Mouse (Mus musculus): Measurements from ENCODE around the gene Tspo. TPM values are rescaled to one million over a fixed set of nuclear protein-coding genes. Genes with fewer than 3 reads are reported as not detected.

Tspo gene
- total RNA-seq, 2 experiments from 2014 or later, result 5.4 to 6.1 TPM

DNA sequence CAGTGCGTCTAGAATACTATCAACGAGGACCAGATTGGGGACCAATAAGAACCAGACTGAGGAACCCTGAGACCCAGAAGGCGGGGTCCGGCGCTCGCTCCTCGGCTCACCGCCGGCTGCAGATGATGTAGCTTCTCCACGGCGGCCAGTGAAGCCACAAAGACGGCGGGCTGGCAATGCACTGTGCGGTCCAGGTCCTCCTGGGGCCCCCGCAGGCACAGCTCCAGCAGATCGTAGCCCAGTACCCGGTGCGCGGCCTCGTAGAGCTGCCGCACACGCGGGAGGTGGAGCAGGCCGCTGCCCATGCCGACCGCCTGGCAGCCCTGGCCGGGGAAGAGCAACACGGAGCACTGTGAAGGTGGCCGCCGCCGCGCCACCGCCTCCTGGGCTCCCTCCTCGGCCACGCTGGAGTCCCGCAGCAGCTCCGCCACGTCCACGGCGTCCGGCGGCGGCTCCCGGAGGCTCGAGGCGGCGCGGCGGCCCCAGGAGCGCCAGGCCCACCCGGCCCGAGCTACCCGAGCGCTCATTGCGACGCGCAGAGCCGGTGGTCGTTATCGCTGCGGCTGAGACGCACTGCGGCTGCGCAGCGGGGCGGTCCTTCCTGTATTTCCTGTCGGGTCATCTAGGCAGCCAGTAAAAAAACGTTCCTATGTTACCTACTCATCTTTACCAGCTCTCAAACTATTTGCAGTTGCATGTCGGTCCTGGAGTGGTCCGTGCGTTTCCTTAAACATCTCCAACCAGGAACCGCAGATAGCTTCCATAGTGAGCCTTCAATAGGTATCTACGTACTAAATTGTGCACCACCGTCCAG is 8.0 kb upstream of the Tspo start:
- Histone ChIP-seq H3K27ac (peak overlapping the region; percentile 89), H3K4me3 (peak overlapping the region; percentile 80)
- peak; percentile 85 for DNase-seq (ENCODE audit: low spot score in 2 of 2)
- 0 out of 2 replicates have a peak, but pooled peaks have one; percentile 3 for TF ChIP-seq CTCF (conservative IDR thresholded peaks at IDR 0.05)

DNA sequence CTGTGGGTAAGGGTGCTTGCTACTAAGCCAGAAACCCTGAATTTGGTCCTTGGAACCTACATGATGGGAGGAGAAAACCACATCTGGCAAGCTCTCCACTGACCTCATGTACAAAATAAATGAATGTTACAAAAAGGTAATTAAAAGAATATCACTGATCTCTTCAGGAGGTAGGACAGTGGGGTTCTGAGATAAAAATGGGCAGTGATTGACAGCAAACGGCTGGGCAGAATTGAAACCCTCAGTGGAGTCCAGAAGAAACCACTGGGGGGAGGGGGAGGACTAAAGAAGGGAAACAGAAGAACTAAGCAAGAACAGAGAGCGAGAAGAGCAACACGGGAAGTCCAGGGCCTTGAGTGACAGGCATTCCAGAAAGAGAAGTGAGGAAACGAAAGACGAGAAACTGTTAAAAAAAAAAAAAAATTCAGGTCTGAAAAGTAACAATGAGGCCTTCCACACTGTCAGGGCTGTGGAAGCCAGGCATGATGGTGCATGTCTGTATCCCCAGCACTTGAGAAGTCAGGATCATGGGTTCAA is 2.4 kb upstream of the Tspo start:
- H3K4me3 ChIP-seq, result no peak overlapping the region
- TF ChIP-seq CTCF (conservative IDR thresholded peaks at IDR 0.05), result no peak
- no peak overlapping the region for H3K27ac ChIP-seq
- DNase-seq (ENCODE audit: low spot score in 2 of 2), result no peak

DNA sequence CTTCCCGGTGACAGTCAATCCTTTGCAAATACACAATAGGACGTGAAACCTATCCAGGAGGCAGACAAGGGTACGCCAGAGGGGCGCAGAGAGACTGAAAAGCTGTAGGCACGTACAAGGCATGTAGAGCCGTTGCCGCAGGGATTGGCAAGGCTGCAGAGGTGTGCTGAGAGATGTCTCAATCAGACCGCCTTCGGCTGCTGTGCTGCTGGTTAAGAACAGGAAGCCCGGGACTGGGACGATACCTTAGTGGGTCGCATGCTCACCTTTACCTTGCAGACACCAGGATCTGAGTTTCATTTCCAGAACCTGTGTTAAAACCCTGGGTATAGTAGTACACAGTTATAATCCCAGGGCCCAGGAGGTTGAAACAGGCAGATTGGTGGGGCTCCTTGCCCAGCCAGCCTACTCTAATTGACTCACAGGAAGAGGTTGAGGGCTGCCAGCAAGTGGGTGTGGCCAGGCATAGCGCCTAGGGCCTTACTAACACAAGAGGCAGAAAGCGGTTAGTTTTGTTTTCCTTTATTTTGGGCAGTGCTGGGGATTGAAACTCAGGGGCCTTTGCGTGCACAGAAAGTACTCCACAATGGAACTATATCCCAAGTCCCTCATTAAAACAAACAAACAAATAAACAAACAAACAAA is 644 bp upstream of the Tspo start:
- no peak for TF ChIP-seq CTCF (conservative IDR thresholded peaks at IDR 0.05)
- H3K4me3 ChIP-seq, result peak overlapping the region; percentile 57; the same call in 1 of the 2 replicates
- peak; percentile 68 to 69 for DNase-seq (ENCODE audit: low spot score in 2 of 2)
- H3K27ac ChIP-seq, result peak overlapping the region; percentile 36; the same call in 1 of the 2 replicates

DNA sequence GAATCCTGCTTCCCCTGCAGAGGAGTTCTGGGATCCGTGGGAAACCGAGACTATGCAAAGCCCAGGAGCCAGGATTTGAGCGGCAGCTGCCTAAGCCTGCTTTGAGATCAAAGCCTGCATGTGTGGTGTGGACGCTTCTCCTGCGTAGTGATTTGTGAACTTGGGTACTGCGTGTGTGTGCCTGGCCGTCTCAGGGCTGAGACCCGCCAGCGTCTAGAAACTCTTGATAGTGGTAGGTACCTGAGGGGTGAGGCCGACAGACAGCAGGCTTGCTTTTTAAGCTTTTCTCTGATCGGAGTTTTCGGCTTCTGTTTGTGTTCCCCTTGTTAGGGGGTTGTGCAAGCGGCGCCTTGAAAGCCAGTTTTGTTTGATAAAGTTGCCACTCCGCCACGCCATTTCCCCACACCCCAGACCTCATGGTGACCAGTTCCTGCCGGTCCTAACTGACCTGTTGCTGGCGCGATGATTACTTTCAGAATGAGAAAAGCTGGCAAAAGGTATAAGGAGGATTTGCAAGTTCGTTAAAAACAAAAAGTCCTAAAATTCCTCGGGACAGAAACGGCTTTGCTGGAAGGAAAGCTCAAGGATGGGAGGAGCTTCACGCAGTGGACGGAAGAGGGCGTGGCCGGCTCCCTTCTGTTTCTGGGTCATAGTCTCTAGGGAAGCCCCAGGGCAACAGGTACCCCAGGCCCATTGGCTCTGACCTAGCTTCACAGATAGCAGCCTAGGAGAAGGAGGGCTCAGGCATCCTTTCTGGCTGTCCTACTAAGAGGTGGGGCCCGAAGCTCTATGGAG is 662 bp downstream of the Tspo start:
- peak overlapping the region; percentile 49 for H3K27ac ChIP-seq

DNA sequence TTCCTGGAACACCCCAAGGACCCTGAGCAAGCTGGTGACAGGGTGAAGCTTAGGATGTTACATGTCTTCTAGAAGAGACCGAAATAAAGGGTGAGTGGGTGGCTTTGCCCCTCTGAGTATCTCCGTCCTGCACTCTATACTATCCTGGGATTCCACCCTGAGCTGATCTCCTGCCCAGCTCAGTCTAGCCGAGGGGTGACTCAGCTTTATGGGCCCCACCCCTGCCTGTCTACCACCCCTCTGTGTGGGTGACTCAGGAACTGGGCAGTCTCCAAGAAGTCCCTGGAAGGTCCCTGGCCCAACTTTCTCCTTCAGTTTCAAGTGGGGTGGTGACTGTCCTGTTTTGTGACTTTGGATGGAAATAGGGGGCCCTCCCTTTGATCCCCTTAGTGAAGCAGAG is 2.0 kb downstream of the Tspo start:
- no peak for DNase-seq (ENCODE audit: low spot score in 2 of 2)
- Histone ChIP-seq H3K4me3 (no peak overlapping the region), H3K27ac (no peak overlapping the region)
- no peak for TF ChIP-seq CTCF (conservative IDR thresholded peaks at IDR 0.05)

More for the DNA sequence above, 662 bp downstream of the Tspo start:
- no peak for TF ChIP-seq CTCF (conservative IDR thresholded peaks at IDR 0.05)
- peak overlapping the region; percentile 57 for H3K4me3 ChIP-seq
- no peak for DNase-seq (ENCODE audit: low spot score in 2 of 2)

DNA sequence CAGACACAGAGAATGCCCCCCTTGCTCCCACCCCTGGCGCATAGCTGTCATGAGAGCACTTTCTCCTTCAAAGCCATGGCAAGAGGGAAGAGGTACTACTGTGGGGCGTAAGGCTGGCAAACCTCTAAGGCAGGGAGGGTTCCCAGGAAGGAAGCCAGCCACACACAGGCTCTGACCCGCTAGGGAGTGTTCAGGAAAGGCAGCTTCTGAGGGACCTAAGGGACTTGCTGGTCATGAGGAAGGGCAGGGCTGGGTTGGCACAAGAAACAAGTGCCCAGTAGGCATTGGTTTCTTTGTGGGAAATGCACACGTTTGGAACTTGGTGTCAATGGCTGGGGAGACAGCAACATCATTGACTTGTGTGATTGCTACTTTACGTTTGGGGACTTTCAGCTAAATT is 2.6 kb downstream of the Tspo start:
- no peak for TF ChIP-seq CTCF (conservative IDR thresholded peaks at IDR 0.05)
- H3K4me3 ChIP-seq, result no peak overlapping the region
- no peak for DNase-seq (ENCODE audit: low spot score in 2 of 2)
- no peak overlapping the region for H3K27ac ChIP-seq

DNA sequence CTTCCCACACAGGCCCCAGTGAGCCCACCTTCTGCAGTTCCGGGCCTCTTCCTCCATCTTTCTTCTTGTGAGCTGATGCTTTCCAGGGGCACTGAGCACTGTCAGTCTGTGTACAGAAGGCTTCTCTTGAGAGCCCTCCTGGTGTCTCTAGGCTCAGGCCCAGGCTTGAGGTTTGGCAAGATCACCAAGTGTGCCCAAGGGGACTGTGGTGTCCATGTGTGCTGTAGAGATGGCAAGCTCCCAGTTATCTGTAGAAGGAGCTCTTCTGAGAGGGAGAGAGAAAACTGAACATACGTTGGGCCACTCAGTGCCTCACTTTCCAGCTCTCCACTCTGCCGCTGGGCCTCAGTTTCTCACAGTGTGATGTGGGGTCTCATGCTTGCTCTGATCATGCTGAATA is 4.3 kb downstream of the Tspo start:
- Histone ChIP-seq H3K4me3 (no peak overlapping the region), H3K27ac (no peak overlapping the region)
- no peak for TF ChIP-seq CTCF (conservative IDR thresholded peaks at IDR 0.05)
- no peak for DNase-seq (ENCODE audit: low spot score in 2 of 2)

DNA sequence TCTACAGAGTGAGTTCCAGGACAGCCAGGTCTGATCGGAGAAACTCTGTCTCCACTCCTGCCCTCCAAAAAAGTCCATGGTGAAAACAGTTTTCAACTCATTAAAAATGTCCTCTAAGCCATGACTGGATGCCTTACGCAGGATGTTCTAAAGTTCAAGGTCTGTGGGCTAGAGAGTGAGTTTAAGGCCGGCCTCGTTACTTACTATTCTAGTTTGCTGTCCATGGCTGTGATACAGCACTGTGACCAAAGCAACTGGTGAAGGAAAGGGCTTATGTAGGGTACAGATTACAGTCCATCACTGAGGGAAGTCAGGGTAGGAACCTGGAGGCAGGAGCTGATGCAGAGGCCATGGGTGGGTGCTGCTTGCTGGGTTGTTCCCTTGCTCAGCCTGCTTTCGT is 5.2 kb downstream of the Tspo start:
- H3K27ac ChIP-seq, result no peak overlapping the region
- TF ChIP-seq CTCF (conservative IDR thresholded peaks at IDR 0.05), result no peak
- no peak overlapping the region for H3K4me3 ChIP-seq
- no peak for DNase-seq (ENCODE audit: low spot score in 2 of 2)

DNA sequence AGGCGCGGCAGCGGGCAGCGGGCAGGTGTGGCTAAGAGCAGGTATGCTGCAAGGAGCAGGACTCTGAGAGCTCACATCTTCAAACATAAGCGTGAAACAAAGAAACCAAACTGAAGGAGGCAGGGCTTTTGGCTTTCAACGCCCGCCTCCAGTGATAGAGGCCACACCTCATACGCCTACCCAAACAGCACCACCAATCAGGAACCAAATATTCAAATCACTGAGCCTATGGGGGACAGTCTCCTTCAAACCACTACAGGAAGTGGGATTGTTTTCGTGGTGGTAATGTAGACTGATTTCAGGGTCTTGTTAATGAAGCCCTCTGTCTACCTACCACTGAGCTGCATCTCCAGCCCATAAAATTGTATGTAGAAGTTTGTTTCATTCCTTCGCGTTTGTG is 6.3 kb downstream of the Tspo start:
- TF ChIP-seq CTCF (conservative IDR thresholded peaks at IDR 0.05), result no peak
- no peak for DNase-seq (ENCODE audit: low spot score in 2 of 2)
- H3K4me3 ChIP-seq, result no peak overlapping the region
- no peak overlapping the region for H3K27ac ChIP-seq

DNA sequence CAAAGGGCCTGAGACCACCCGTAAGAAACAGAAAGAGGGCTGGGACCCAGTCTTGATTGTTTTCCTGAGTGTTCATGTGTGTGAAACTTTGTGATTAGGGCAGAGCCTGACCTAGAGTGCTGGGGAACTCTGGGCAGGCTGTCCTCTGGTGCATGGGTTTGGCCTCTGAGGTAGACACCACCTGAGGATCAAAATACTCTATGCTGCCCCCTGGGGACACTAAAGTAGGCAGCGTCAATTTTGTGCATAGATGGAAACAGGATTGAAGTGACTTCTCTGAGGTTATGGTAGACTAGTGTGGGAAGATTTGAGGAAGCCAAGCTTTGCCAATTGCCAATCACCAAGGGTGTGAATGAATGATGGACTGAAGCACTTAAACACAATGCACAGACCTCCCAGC is 7.2 kb downstream of the Tspo start:
- H3K27ac ChIP-seq, result no peak overlapping the region
- TF ChIP-seq CTCF (conservative IDR thresholded peaks at IDR 0.05), result peak; percentile 50
- DNase-seq (ENCODE audit: low spot score in 2 of 2), result no peak
- no peak overlapping the region for H3K4me3 ChIP-seq

DNA sequence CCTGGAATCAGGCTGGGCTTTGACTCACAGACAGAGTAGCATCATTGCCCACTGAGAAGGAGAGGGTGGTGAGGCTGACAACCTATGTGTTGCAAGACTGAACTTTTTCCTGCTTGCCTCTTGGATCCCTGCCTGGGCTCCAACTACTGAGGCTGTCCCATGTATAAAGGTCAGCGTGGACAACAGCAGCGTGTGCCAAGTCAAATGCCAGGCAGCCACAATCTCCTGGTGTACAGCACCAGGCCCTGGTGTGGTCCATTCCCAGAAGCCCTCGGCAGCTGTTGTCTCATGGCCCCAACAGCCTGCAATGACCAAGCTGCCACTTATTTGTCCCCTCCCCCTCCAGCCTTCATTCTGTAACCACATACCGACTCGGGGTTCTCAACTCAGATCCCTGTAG is 8.2 kb downstream of the Tspo start:
- Histone ChIP-seq H3K4me3 (no peak overlapping the region), H3K27ac (no peak overlapping the region)
- TF ChIP-seq CTCF (conservative IDR thresholded peaks at IDR 0.05), result no peak
- no peak for DNase-seq (ENCODE audit: low spot score in 2 of 2)

DNA sequence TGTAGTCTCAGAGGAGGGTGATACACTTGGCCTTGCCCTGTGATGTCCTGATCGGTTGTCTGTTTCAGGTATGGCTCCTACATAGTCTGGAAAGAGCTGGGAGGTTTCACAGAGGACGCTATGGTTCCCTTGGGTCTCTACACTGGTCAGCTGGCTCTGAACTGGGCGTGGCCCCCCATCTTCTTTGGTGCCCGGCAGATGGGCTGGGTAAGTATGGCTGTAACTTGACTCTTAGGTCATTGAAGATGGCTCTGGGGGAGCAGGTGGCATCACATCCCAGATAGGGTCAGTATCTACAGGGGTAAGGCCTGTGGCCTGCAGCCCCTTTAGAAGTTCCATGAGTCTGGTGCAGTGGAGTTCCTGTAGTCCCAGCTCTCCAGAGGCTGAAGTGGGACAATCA is 8.7 kb downstream of the Tspo start:
- TF ChIP-seq CTCF (conservative IDR thresholded peaks at IDR 0.05), result no peak
- DNase-seq (ENCODE audit: low spot score in 2 of 2), result no peak
- H3K27ac ChIP-seq, result no peak overlapping the region
- no peak overlapping the region for H3K4me3 ChIP-seq

DNA sequence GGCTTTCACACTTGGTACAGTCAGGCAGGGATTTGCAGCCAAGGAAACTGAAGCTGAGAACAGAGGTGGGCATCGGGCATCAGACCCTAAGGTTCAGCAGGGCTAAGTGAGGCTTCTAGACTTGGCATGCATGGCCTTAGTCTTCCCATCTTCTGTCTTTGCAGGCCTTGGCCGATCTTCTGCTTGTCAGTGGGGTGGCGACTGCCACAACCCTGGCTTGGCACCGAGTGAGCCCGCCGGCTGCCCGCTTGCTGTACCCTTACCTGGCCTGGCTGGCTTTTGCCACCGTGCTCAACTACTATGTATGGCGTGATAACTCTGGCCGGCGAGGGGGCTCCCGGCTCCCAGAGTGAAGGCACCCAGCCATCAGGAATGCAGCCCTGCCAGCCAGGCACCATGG is 10.2 kb downstream of the Tspo start:
- Histone ChIP-seq H3K27ac (no peak overlapping the region), H3K4me3 (no peak overlapping the region)
- TF ChIP-seq CTCF (conservative IDR thresholded peaks at IDR 0.05), result no peak
- DNase-seq (ENCODE audit: low spot score in 2 of 2), result no peak

Measured in layer of hippocampus, adult 2 months (tissue).